Mouse (Mus musculus) adrenal gland, postnatal 36 days (tissue): ENCODE results near the gene Rnase10. TPM values are rescaled to one million over a fixed set of nuclear protein-coding genes. Genes with fewer than 3 reads are reported as not detected.
"Not testable (repeated sequence)": the region's sequence is repeated elsewhere in the genome, so short reads cannot be mapped to it uniquely, and the experiment has no call there.

Experiments
- DNase-seq, 2 experiments: peaks; one replicate each; pipeline ENCODE4 v3.0.0; 2021; ENCODE audit warnings: mixed read lengths in 1 of 2
- long read RNA-seq, 2 experiments: library from polyadenylated mRNA; stranded (forward); transcript quantifications; one replicate each; pipeline ENCODE4 v2.0.0; 2021; ENCODE audit warnings: borderline sequencing depth in 2 of 2
- total RNA-seq, 2 experiments: library from RNA; stranded (reverse); gene quantifications; 2 replicates each; pipeline ENCODE4 v1.2.3; 2021

The Rnase10 gene
- total RNA-seq: under 1 TPM; 0.23 to 0.26 TPM
- long read RNA-seq, experiment 1: 0 reads
- long read RNA-seq, experiment 2: 0 reads

DNA sequence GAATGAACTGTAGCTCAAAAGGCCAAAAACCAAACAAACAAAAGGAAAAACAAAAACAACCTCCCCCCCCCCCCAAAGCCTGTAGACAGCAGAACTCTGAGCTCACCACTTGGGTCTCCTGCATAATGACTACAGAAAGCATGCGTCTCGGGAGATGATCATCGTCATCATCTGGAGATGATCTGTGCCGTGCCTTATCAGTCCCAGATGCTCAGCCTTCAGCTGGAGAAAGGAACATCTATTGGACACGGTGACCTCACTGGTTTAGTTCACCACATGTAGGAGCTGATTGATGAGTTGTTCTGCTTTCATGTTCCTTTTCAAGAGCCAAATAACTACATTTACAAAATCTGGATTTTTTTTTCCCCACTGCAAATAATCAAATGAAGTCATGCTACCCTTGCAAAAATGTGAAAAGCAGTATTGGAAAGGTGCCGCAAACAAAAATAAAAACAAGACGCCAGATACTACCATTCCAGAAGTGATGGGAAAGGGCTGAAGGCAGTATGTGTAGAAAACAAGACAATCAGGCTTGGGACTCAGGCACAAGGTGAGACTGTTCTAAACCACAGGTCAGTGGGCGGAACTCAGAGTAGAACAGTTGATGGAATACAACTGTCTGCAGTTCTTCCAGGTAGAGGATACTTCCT lies at the start of gene Rnase10:
Gene Rnase10 (plus strand): TSS at position 600 of the 650 bp plus-strand sequence.
- no peak for DNase-seq

- DNase-seq: not testable (repeated sequence)
These were observed 49.1 kb upstream of the Rnase10 start for GRCm38 (mm10) chr14:50958289-50958995.

- no peak for DNase-seq
These were observed 39.2 kb upstream of the Rnase10 start for GRCm38 (mm10) chr14:50968216-50968980.

DNA sequence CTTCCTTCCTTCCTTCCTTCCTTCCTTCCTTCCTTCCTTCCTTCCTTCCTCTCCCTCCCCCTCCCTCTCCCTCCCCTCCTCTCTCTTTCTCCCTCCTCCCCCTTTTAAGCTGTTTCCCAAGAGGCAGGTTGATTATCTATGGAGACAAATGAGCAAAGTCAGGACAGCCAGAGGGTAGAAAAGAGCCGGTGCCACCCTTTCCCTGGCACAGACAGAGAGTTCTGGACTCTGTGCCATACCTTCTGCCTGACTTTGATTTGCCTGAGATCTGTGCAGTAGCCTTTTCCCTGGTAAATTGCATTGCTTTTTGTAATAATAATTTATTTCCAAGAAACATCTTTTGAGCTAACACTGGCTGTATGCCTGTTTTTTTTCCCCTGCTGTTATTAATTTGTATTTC lies 38.5 kb upstream of the Rnase10 start:
- DNase-seq: no peak

DNA sequence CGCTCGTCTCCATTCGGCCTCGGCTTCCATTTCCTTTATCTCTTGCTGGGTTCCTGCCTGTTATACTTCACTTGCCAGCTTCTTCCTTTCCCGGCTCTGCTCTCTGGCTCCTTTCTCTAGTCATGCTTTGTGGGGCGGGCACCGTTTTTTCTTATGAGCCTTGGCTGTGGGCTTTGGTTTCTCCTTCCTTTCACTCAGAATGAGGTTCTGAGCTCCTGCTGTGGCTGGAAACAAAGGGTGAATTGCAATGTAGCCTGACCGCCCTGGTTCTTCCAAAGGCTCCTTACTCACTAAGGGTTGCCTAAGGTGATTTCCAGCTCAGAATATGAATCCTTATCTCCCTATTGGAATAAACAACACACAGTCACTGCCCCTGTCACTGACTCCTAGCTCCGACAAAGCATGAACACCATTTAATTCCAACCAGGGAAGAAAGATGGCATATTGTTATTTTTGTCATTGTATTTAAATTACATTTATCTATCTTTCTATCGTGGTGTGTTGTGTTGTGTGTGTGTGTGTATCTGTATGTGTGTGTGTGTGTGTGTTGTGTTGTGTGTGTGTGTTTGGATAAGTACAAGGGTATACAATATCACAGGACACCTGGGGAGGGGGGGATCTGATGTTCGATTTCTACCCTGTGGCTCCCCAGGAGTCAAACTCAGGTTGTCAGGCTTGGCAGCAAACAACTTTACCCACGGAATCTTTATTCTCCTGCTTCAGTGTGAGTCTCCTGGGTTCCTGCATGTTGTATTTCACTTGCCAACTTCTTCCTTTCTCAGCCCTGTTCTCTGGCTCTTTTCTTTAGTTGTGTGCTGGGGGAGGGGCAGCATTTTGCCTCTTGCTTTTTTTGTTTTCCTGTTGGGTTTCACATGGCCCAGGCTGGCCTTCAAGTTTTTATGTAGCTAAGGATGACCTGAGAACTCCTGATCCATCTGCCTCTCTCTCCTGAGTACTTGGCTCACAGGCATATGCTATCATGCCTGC lies 37.7 kb upstream of the Rnase10 start:
- peak in 1 of 2 experiments; percentile 11 for DNase-seq

DNA sequence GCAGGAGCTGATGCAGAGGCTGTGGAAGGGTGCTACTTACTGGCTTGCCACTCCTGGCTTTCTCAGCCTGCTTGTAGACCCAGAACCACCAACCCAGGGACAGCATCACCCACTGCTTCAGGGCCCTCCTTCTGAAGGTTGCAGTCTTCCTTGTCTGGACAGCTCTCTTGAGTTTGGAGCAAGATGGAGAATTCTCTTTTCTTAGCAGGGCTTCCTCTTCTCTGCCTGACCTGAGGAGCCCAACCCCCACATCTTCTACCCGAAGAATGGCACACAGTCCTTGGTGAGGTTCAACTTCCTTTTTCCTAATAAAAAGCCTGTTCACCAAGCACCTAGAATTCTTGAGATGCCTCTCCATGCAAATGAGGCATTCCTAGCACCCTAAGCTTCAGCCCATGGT lies 36.7 kb upstream of the Rnase10 start:
- no peak for DNase-seq

DNA sequence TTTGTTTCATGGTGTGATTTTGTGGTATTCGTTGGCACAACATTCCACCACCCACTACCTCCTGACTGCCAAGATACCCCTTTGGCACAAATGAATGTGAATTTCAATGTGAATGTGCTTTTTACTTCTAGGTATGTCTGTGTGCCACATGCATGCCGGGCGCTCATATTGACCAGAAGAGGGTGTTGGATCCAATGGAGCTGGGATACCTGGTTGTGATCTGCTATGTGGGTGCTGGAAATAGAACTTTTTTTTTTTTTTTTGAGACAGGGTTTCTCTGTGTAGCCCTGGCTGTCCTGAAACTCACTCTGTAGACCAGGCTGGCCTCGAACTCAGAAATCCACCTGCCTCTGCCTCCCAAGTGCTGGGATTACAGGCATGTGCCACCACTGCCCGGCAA lies 34.5 kb upstream of the Rnase10 start:
- DNase-seq: not testable (repeated sequence)

DNA sequence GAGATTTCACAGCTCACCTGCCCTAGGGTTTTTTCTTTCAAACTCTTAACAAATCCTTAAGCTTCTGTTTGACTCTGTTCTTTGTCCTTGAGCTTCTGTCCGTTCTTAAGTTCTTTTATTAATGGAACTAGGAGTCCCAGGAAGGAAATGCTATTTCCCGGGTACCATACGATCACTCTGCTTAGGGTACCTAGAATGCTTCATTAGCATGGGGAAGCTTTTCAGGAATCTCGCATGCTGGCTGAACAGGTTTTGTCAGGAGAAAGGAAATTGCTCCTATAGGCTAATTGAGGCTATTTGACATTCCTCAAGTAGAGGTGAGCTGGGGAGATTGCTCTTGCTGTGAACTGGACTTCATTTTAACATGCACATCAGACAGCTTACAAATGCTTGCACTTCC lies 33.9 kb upstream of the Rnase10 start:
- DNase-seq: no peak

DNA sequence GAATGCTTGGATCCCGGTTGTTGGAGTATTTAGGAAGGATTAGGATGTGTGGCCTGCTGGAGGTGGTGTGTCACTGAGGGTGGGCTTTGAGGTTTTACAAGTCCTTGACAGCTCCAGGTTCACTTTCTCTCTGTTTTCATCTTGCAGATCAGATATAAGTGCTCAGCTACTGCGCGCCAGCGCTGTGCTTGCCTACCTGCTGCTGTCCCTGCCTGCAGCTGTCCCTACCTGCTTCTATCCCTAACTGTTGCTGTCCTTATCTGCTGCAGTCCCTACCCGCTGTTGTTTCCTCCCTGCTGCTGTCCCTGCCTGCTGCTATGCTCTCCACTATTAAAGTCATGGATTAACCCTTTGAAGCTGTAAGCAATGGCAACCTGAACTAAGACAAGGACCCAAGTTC lies 32.5 kb upstream of the Rnase10 start:
- DNase-seq: no peak

- peak in 1 of 2 experiments; percentile 22 for DNase-seq
These were observed 30.9 kb upstream of the Rnase10 start for GRCm38 (mm10) chr14:50976674-50977073.

- not testable (repeated sequence) for DNase-seq
These were observed 29.1 kb upstream of the Rnase10 start for GRCm38 (mm10) chr14:50978451-50978850.

GRCm38 (mm10) chr14:50979631-50980030 lies 27.9 kb upstream of the Rnase10 start:
- no peak for DNase-seq

DNA sequence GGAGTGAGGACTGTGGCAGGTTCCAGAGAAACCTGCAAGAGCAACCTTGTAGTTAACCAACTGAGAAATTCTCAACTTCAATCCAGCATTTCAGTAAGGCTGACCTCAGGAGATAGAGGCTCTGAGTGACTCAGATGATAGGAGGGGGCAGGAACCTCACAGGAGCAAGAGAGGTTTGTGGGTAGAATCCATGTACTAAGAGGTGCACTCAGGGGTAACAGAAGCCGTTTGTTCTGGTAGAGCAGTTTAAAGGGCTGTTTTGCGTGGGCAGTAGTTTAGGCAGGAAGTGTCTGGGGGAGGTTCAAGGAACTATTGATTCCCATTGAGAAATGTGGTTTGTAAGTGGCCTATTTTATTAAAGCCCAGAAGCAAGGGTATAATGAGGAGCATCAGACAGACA lies 26.3 kb upstream of the Rnase10 start:
- DNase-seq: no peak

- DNase-seq: no peak
These were observed 25.7 kb upstream of the Rnase10 start for GRCm38 (mm10) chr14:50981837-50982236.

- DNase-seq: peak; percentile 31 to 47
These were observed 19.9 kb upstream of the Rnase10 start for GRCm38 (mm10) chr14:50987668-50988067.

- DNase-seq: no peak
These were observed 16.5 kb upstream of the Rnase10 start for GRCm38 (mm10) chr14:50991037-50991436.

DNA sequence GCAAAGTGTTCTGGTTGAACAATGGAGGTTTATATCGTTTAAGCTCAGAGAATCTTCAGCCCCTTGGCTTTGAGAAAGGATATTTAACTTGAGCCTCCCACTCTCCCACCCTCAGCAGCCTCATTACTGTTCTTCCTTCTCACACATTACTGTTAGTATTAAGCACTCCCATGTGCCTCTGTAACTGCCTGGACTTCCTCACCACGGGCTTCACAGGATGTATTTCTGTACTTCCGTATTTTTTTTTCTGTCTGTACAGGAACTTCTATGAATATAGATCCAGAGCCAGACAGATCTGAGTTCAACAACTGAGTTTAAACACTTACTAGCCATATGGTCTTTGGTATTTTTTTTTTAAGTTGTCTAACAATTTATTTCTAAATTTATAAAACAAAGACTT lies 10.5 kb upstream of the Rnase10 start:
- DNase-seq: no peak

- no peak for DNase-seq
These were observed 9.4 kb upstream of the Rnase10 start for GRCm38 (mm10) chr14:50997999-50998666.

GRCm38 (mm10) chr14:51007914-51008713 lies 563 bp downstream of the Rnase10 start:
- DNase-seq: peak; percentile 60 to 70

GRCm38 (mm10) chr14:51008781-51009180 lies 1.2 kb downstream of the Rnase10 start:
- DNase-seq: no peak
